Mouse (Mus musculus) T-helper 1 cell (primary cell): ENCODE results near the gene Gm43951.
"Not testable (repeated sequence)": the region's sequence is repeated elsewhere in the genome, so short reads cannot be mapped to it uniquely, and the experiment has no call there.

Source experiments
- in situ Hi-C: fragments of 300-600 bp; cut with MboI, MseI; formaldehyde crosslinking; loops from one replicate; pipeline ENCODE4 v1.15.1; 2025; ENCODE audit warnings: high pct_unique_total_duplicates

Gene Gm43951

DNA sequence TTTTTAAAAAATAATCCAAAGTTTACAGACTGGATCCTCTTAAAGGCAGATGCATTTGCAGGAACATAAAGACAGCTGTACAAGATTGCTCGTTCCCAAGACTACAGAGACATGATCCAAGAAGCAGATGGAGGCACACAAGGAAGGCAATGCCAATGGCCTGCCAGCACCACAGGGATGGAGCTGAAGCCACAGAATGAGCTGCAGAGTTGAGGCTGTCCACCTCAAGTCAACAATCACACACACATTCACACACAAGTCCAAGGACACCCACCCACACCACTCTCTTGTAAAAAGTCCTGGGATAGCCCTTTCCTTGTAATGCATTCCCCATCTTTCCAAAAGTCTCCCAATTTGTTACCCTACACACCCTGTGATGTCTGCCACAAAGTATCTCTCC, 3.2 kb downstream of the Gm43951 start:
- in situ Hi-C loops = no loop called here

- in situ Hi-C loops = no loop called here
These were observed 10.1 kb downstream of the Gm43951 start for GRCm38 (mm10) chr11:72196506-72196905.

DNA sequence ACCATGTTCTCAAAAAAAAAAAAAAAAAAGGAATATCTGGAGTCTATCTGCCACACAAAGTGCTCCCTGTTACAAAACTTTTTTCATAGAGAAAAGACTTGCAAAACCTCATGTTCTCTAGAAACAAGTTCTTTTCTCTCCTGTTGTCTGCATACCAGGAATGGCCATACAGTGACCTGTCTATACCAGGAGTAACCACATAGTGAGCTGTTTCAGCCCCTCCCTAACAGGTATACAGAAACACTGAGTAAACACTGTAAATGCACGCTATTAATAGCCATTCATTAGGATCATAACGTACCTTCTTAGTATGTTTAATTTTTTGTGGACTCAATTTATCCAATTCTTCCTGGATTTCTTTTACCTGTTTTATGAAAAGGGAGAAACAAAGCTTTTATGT, 12.4 kb downstream of the Gm43951 start:
- in situ Hi-C loops = no loop called here

- in situ Hi-C loops = no loop called here
These were observed 15.8 kb downstream of the Gm43951 start for GRCm38 (mm10) chr11:72190857-72191256.

DNA sequence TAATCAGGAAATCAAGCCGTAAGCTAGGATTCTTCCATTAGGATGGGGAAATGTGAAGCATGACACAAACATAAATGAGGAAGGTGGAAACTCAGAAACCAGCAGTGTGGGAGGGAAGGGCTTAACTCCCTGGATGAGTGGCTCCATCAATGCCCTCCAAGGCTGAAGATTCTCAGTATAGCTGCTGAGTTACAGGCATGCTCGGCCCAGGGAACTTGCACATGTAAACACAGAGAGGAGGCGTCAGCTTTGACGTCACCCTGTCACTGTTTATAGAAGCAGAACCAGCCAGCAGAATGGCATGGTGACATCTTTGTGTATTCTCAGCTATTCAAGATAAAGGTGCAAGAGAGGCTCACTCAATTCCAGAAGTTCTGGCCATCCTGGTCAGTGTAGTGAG, 22.4 kb downstream of the Gm43951 start:
- in situ Hi-C loops = no loop called here

- in situ Hi-C loops = no loop called here
These were observed 25.5 kb downstream of the Gm43951 start for GRCm38 (mm10) chr11:72181136-72181535.

DNA sequence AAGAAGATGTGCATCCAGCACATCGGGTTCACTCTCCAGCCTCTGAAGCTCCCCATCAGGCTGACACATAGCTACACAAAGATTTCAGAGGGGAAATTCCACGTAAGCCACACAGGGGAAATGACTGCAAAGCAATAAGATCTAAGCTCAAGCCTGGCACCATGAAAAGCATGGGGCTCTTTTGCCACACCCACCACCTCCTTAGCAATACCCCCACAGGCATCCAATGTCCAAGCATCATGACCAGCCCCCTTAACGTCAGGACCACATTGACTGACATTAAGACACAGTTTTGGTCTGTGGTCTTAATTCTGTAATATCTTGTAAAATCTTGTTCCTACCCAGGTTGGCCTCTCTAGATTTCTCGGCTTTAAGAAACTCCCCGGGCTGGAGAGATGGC, 26.1 kb downstream of the Gm43951 start:
- in situ Hi-C loops = no loop called here

- in situ Hi-C loops = no loop called here
These were observed 30.1 kb downstream of the Gm43951 start for GRCm38 (mm10) chr11:72176553-72176952.

DNA sequence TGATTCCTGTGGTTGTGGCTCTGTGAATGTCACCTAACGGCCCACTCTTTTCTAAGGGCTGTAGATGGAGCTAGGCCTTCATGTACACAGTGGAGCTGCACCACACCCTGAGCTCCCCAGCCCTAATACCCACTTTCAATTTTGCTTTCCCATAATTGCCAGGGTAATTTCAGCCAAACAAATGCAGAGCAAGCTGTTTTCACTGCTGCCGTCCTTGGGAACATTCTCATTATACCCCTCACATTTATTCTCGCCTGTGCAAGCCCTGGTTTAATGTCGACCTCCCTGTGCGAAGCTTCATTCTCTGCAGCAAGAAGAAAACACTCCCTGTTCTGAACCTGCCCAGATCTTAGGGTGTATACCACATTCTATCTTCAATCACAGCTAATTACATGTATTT, 30.7 kb downstream of the Gm43951 start:
- in situ Hi-C loops = no loop called here

DNA sequence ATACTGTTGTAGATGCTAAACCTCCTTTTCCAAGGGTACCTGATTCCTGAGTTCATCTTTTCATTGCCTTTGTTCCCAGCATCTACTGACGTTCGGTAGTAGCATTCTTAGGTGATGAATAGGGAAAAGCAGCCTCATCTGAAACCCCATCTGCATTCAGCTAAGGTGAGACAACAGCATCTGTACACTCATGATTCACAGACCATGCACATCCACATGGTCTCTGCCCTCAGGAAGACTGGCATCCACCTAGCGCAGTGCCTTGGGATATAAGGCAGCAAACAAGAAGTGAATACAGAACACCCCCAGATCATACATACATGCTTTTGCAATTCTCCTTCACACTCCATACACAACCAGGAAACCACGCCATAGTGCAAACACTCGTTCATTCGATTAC, 31.9 kb downstream of the Gm43951 start:
- in situ Hi-C loops = no loop called here

DNA sequence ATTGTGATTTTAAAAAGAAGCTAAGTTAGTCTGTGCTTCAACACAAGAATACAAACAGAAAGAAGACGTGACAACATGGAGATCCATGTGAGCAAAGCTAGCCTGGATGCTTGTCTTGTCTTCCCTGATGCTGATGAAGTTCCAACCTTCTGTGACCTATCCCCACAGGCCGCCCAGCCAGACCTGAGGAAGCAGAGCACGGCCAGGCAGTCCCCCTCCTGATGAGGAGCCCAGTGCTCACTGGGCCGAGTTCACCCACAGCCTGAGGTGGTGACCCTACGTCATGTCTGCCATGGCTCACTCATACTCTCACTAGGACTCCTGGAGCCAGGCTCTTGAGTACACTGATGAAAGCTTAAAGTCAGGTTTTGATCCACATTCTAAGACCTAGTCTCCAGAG, 33.1 kb downstream of the Gm43951 start:
- in situ Hi-C loops = no loop called here

DNA sequence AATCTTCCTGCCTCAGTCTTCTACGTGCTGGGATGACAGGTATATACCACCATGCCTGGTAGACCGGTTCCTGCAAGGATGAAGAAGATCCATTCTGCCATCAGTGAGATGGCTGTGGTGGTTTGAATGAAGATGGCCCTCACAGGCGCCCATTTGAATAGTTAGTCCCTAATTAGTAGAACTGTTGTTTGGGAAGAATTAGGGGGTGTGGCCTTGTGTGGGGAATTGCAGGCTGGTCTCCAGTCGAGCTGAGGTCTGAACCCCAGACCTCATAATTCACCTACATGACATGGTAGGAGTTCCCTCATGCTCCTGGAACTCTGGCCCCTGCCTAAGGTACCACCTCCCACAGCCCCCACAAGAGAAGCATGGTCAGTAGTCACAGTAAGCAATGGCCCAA, 34.7 kb downstream of the Gm43951 start:
- in situ Hi-C loops = not testable (repeated sequence)

DNA sequence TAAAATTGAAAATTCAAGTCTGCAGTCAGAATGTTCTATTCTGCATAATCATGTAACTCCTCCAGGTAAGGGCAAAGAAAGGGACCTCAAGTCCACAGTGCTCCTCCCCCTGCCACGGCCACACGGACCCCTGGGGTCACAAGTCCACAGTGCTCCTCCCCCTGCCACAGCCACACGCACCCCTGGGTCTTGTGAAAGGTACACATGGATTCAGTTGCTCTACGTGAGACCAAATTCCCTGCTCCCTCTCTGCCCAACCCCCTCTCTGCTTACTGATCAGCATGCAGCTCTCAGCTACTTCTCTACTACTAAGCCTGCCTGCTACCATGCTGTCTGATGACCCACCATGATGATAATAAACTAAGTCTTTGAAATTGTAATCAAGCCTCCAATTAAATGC, 36.8 kb downstream of the Gm43951 start:
- in situ Hi-C loops = no loop called here

DNA sequence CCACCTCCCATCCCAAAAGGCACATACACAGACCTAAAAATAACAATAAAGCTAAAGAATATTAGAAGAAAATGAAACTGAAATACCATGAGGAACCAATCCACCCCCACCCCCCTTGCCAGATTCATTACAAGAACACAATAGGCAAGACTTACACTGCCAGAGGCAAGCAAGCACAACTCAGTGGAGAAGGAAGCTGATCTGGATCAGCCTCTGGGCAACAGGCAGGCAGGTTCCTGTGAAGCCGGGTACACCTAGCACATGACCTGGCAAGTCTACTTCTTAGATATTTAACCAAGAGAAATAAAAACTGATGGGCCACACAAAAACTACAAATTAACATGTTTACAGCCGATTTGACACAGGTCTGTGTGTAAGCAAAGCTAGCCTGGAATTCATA, 43.4 kb downstream of the Gm43951 start:
- in situ Hi-C loops = no loop called here

GRCm38 (mm10) chr11:72156624-72157023, 50.0 kb downstream of the Gm43951 start:
- in situ Hi-C loops = no loop called here

GRCm38 (mm10) chr11:72155981-72156428, 50.6 kb downstream of the Gm43951 start:
- in situ Hi-C loops = no loop called here

GRCm38 (mm10) chr11:72155186-72155980, 51.3 kb downstream of the Gm43951 start:
- in situ Hi-C loops = no loop called here
